Mouse (Mus musculus): ENCODE data around the gene 2610507B11Rik. TPM values are rescaled to one million over a fixed set of nuclear protein-coding genes. Genes with fewer than 3 reads are reported as not detected.

Gene 2610507B11Rik
- total RNA-seq, 2 experiments from 2014 or later: 136 to 138 TPM

Other genes starting within 250 kb of the 2610507B11Rik start
- gene Dhrs13, start 229.5 kb upstream of the 2610507B11Rik start, total RNA-seq (2021): 1 to 10 TPM; 3.0 to 4.3 TPM
- gene Flot2, start 223.8 kb upstream of the 2610507B11Rik start, total RNA-seq (2021): 10 to 100 TPM; 68.3 to 68.5 TPM
- 10 to 100 TPM; 17.8 to 21.6 TPM for gene Eral1, start 181.4 kb upstream of the 2610507B11Rik start, total RNA-seq (2021)
- 1 to 10 TPM; 7.8 to 9.8 TPM for gene Fam222b, start 167.1 kb upstream of the 2610507B11Rik start, total RNA-seq (2021)
- 10 to 100 TPM; 15.7 to 22.6 TPM for gene Traf4, start 96.2 kb upstream of the 2610507B11Rik start, total RNA-seq (2021)
- 1 to 10 TPM; 3.1 to 3.7 TPM for gene Nek8, start 85.1 kb upstream of the 2610507B11Rik start, total RNA-seq (2021)
- gene Tlcd1, start 85.0 kb upstream of the 2610507B11Rik start, total RNA-seq (2021): 10 to 100 TPM in 1 of 2 experiments, 1 to 10 TPM in 1; 7.4 to 11.9 TPM
- gene Rpl23a, start 78.2 kb upstream of the 2610507B11Rik start, total RNA-seq (2021): 1,000 to 10,000 TPM; 1,328 to 1,362 TPM
- 10 to 100 TPM; 21.7 to 25.4 TPM for gene Rab34, start 73.3 kb upstream of the 2610507B11Rik start, total RNA-seq (2021)
- gene Proca1, start 68.4 kb upstream of the 2610507B11Rik start, total RNA-seq (2021): 1 to 10 TPM; 1.1 to 1.2 TPM
- 10 to 100 TPM; 47.5 to 48.2 TPM for gene Sdf2, start 16.0 kb upstream of the 2610507B11Rik start, total RNA-seq (2021)
- gene Supt6, start 15.8 kb upstream of the 2610507B11Rik start, total RNA-seq (2021): 10 to 100 TPM; 30.3 to 35.3 TPM
- under 1 TPM; 0.36 to 0.59 TPM for gene BC030499, start 29.1 kb downstream of the 2610507B11Rik start, total RNA-seq (2021)
- 10 to 100 TPM in 1 of 2 experiments, 1 to 10 TPM in 1; 7.1 to 11.3 TPM for gene Spag5, start 39.8 kb downstream of the 2610507B11Rik start, total RNA-seq (2021)
- 1 to 10 TPM; 1.9 to 2.0 TPM for gene Aldoc, start 61.2 kb downstream of the 2610507B11Rik start, total RNA-seq (2021)
- gene Pigs, start 66.7 kb downstream of the 2610507B11Rik start, total RNA-seq (2021): 10 to 100 TPM; 24.9 to 25.5 TPM
- gene Unc119, start 81.7 kb downstream of the 2610507B11Rik start, total RNA-seq (2021): 10 to 100 TPM; 26.2 to 28.4 TPM
- not detected for gene Foxn1, start 124.8 kb downstream of the 2610507B11Rik start, total RNA-seq (2021)
- gene Slc13a2, start 160.5 kb downstream of the 2610507B11Rik start, total RNA-seq (2021): not detected
- 1 to 10 TPM; 1.6 to 2.8 TPM for gene Slc46a1, start 203.9 kb downstream of the 2610507B11Rik start, total RNA-seq (2021)
- 1 to 10 TPM; 1.2 to 1.7 TPM for gene Sarm1, start 236.0 kb downstream of the 2610507B11Rik start, total RNA-seq (2021)
- 10 to 100 TPM; 29.8 to 39.0 TPM for gene Vtn, start 237.3 kb downstream of the 2610507B11Rik start, total RNA-seq (2021)
- not detected for gene Sebox, start 241.7 kb downstream of the 2610507B11Rik start, total RNA-seq (2021)

Measured in gastrocnemius, postnatal 10 days (tissue).